Mouse (Mus musculus) forebrain, embryonic 13.5 days (tissue): Measurements from ENCODE around the gene Ifnar1. TPM values are rescaled to one million over a fixed set of nuclear protein-coding genes. Genes with fewer than 3 reads are reported as not detected.

Source experiments
- ATAC-seq: fragments of 200-750 bp; cut with Nextera tagmentation; 2 replicates; pipeline ENCODE4 v1.8.0; 2017
- H3K27ac ChIP-seq: fragments of 300-500 bp; sonication (generic); 2 replicates; pipeline ENCODE4 v1.5.1; 2015; ENCODE audit warnings: inconsistent platforms, mild to moderate bottlenecking, moderate library complexity
- H3K27me3 ChIP-seq: fragments of 300-500 bp; sonication (generic); 2 replicates; pipeline ENCODE4 v1.6.1; 2015; ENCODE audit warnings: mild to moderate bottlenecking, inconsistent platforms
- H3K36me3 ChIP-seq: fragments of 300-500 bp; sonication (generic); 2 replicates; pipeline ENCODE4 v1.6.1; 2015; ENCODE audit warnings: mild to moderate bottlenecking, inconsistent platforms; ENCODE audit not compliant: poor library complexity, severe bottlenecking
- H3K4me1 ChIP-seq: fragments of 300-500 bp; sonication (generic); 2 replicates; pipeline ENCODE4 v1.6.1; 2015; ENCODE audit warnings: inconsistent platforms
- H3K4me2 ChIP-seq: fragments of 300-500 bp; sonication (generic); 2 replicates; pipeline ENCODE4 v1.6.1; 2015; ENCODE audit warnings: inconsistent platforms, mild to moderate bottlenecking, moderate library complexity
- H3K4me3 ChIP-seq: fragments of 300-500 bp; sonication (generic); 2 replicates; pipeline ENCODE4 v1.5.1; 2015; ENCODE audit warnings: mild to moderate bottlenecking, inconsistent platforms
- H3K9ac ChIP-seq: fragments of 300-500 bp; sonication (generic); 2 replicates; pipeline ENCODE4 v1.6.1; 2015; ENCODE audit warnings: mild to moderate bottlenecking, inconsistent platforms
- H3K9me3 ChIP-seq: fragments of 300-500 bp; sonication (generic); replicated peaks from 2 replicates; pipeline ENCODE4 v1.6.1; 2016; ENCODE audit warnings: inconsistent platforms
- WGBS: fragments of 180-500 bp; shearing (Covaris S2); methylation state at CpG from one replicate; pipeline ENCODE4 v1.1.7; 2015; 5-methylcytosine and 5-hydroxymethylcytosine counted together
- polyA plus RNA-seq: library from polyadenylated mRNA; unstranded; fragments of >200 nt; fragmentation: Nextera tagmentation; extraction: Ambion mirVana; gene quantifications from 2 replicates; pipeline ENCODE4 v1.2.1, GENCODE M21; 2015

Ifnar1 gene
- polyA plus RNA-seq, 1 experiment from 2014 or later, result 45.9 TPM

DNA sequence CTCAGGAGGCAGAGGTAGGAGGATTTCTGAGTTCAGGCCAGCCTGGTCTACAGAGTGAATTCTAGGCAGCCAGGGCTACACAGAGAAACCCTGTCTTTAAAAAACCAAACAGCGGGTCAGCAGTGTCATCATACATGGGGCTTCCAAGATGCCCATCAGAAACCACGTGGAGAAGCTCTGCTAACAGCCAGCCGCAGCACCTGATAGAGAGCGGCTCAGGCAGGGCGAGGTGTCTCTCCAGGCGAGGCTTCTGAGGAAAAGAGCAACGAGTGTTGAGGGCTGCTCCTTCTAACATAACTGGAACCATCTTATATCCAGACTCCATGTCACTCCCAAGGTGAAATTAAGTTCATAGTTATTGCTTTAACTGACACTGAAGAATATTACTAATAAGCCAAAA is 36.1 kb upstream of the Ifnar1 start:
- WGBS, result 86% methylated on average over 7 of the region's 7 CpGs
- Histone ChIP-seq H3K27ac (no peak overlapping the region), H3K9ac (no peak overlapping the region), H3K4me2 (no peak overlapping the region), H3K27me3 (no peaks in the 10 kb centered on the region), H3K4me3 (no peak overlapping the region), H3K36me3 (no peaks in the 10 kb centered on the region), H3K9me3 (no peaks in the 10 kb centered on the region), H3K4me1 (no peaks in the 10 kb centered on the region)
- no peak for ATAC-seq

DNA sequence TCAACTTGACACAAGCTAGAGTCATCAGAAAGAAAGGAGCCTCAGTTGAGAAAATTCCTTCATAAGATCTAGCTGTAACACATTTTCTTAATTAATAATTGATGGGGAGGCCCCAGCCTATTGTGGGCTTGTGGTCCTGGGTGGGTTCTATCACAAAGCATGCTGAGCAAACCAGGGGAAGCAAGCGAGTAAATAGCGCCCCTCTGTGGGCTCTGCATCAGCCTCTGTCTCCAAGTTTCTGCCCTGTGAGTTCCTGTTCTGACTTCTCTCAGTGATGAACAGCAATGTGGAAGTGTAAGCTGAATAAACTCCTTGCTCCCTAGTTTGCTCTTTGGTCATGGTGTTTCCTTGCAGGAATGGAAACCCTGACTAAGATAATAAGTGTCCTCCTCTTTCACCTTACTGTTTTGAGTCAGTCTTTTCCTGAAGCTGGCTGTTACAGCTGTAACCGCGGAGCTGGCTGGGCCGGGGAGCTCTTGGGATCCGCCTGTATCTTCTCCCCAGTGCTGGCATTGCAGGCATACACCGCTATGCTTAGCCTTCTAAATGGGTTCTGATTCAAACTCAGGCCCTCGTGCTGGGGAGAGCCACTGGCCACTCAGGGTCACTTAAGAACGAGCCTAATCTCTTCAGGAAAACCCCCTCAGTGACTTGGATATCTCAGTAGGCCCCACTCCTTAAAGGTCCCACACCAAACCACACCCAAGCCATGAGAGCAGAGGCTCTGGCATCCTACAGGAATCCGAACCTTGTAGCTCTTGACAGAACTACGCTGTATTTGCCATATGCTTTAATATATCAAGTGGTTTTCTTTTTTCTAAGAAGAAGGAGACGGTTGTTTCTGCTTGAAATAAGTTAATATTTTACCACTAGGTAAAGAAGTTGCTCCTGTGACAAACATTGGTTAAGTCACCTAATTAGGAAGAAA is 34.6 kb upstream of the Ifnar1 start:
- Histone ChIP-seq H3K36me3 (no peaks in the 10 kb centered on the region), H3K4me2 (no peak overlapping the region), H3K27me3 (no peaks in the 10 kb centered on the region), H3K4me3 (no peak overlapping the region), H3K4me1 (no peaks in the 10 kb centered on the region), H3K9me3 (no peaks in the 10 kb centered on the region), H3K27ac (no peak overlapping the region), H3K9ac (no peak overlapping the region)
- WGBS, result 82% methylated on average over 12 of the region's 12 CpGs
- ATAC-seq, result no peak

DNA sequence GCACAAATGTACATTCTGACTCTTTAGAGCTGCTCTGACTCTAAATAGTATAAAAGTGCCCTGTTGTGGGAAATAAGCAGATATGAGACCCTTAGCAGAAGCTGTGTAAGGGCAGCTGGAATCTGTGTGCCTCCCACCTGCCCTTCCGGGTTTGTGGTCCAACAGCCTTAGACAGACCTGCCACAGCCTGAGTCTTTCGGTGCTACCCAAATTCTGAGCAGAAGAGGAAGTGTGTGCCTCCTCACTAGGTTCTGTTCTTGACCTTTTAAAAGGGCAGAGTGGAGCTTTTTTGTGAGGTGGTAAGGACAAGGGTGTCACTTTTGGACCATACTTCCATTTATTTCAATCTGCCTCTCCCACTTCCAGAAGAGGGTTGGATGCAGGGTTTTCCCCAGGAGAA is 33.1 kb upstream of the Ifnar1 start:
- no peak overlapping the region for H3K27ac ChIP-seq
- H3K9me3 ChIP-seq, result no peaks in the 10 kb centered on the region
- H3K27me3 ChIP-seq, result no peaks in the 10 kb centered on the region
- no peak overlapping the region for H3K9ac ChIP-seq
- 93% methylated on average over 2 of the region's 2 CpGs for whole genome bisulfite sequencing
- H3K36me3 ChIP-seq, result no peaks in the 10 kb centered on the region
- H3K4me3 ChIP-seq, result no peak overlapping the region
- ATAC-seq, result no peak
- no peak overlapping the region for H3K4me2 ChIP-seq
- no peaks in the 10 kb centered on the region for H3K4me1 ChIP-seq

DNA sequence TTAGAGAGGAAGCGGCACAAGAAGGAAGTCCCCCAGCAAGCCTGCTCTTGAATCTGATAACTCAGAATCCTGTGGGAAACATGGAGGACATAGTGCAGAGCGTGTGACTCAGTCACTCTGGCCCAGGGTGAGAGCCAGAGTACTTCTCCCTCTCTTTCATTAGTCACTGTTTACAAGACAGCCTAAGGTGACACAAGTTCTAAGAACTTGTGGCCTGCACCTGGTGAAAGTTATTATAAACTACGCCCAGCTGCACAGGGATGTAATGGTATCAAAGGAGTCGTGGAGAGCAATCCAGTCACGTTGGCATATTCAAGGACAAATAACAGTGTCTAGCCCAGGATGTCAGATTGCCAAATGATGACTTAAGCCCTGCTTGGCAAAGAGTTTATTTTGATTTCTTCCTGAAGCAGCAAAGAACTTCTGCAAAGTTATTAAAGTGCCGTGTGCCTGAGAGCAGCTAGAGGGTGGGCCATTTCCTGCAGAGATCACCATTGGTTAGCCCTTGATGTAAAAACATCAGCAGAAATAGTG is 32.6 kb upstream of the Ifnar1 start:
- Histone ChIP-seq H3K27ac (no peak overlapping the region), H3K4me2 (no peak overlapping the region), H3K27me3 (no peaks in the 10 kb centered on the region), H3K4me1 (no peaks in the 10 kb centered on the region), H3K4me3 (no peak overlapping the region), H3K9ac (no peak overlapping the region), H3K36me3 (no peaks in the 10 kb centered on the region), H3K9me3 (no peaks in the 10 kb centered on the region)
- WGBS, result 77% methylated on average over 6 of the region's 6 CpGs
- no peak for ATAC-seq

DNA sequence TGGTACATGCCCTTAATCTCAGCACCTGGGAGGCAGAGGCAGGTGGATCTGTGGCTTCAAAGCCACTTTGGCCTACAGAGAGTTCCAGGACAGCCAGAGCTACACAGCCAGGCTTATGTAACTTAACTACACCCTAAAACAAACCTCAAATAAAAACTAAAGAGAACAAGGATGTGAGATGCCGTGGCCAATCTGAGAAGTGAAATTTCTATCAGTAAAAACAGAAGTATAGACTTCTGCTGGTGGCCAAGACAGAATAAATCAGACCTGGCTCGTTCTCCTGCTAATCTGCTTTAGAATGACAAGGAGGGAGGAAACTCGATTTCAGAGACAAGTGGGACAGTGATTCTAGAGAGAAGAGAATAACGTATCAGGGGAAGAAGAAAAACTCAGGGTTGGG is 29.2 kb upstream of the Ifnar1 start:
- no peaks in the 10 kb centered on the region for H3K36me3 ChIP-seq
- no peak for ATAC-seq
- no peak overlapping the region for H3K27ac ChIP-seq
- no peak overlapping the region for H3K4me3 ChIP-seq
- H3K9ac ChIP-seq, result no peak overlapping the region
- no peak overlapping the region for H3K4me2 ChIP-seq
- peaks cover 10% of the 10 kb centered on the region for H3K4me1 ChIP-seq
- H3K9me3 ChIP-seq, result no peaks in the 10 kb centered on the region
- H3K27me3 ChIP-seq, result no peaks in the 10 kb centered on the region
- 71% methylated on average over 4 of the region's 4 CpGs for whole genome bisulfite sequencing

DNA sequence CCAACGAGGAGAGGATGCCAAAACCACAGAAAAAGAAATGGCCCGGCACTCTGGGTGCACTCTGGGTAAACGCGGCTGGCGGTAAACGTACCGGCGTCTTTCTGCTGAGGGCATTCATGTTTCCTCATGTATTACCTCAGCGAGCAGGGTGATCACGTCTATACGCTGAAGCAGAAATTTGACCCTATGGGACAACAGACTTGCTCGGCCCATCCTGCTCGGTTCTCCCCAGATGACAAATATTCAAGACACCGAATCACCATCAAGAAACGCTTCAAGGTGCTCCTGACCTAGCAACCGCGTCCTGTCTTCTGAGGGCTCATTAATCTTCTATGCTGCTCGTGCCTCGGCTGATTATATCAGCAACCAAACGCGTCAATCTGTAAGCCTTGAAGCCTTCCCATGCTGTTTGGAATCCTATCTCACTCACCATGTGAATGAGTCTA is 26.7 kb upstream of the Ifnar1 start:
- ATAC-seq, result no peak
- Histone ChIP-seq H3K9me3 (no peaks in the 10 kb centered on the region), H3K36me3 (no peaks in the 10 kb centered on the region), H3K4me3 (no peak overlapping the region), H3K4me2 (no peak overlapping the region), H3K27me3 (no peaks in the 10 kb centered on the region), H3K4me1 (peaks cover 10% of the 10 kb centered on the region), H3K9ac (no peak overlapping the region), H3K27ac (0 out of 2 replicates have a peak overlapping the region, but pooled peaks have one; percentile 22)
- 77% methylated on average over 21 of the region's 21 CpGs for WGBS

DNA sequence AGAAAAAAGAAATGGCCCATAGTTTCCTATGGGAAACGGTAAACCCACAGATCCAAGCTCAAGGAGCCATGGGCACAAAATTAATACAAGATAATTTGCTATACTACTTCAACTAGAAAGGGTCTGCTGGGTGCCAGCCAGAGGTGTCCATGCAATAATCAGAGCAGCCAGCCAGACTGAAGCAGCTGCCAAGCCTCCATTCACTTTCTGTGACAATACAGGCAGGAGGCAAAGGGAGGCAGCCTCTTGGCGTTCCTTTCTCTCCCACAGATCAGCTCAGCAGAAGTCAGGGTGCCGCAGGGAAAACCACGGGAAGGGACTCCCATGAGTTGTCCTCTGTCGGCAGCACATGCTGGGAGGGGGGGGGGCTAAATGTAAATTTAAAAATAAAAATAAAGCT is 26.1 kb upstream of the Ifnar1 start:
- Histone ChIP-seq H3K4me2 (peak overlapping the region; percentile 7), H3K27me3 (no peaks in the 10 kb centered on the region), H3K9ac (no peak overlapping the region), H3K9me3 (no peaks in the 10 kb centered on the region), H3K4me3 (no peak overlapping the region), H3K4me1 (peaks cover 10% of the 10 kb centered on the region), H3K36me3 (no peaks in the 10 kb centered on the region), H3K27ac (peak overlapping the region; percentile 65)
- peak; percentile 82 for ATAC-seq
- 15% methylated on average over 5 of the region's 5 CpGs for WGBS

DNA sequence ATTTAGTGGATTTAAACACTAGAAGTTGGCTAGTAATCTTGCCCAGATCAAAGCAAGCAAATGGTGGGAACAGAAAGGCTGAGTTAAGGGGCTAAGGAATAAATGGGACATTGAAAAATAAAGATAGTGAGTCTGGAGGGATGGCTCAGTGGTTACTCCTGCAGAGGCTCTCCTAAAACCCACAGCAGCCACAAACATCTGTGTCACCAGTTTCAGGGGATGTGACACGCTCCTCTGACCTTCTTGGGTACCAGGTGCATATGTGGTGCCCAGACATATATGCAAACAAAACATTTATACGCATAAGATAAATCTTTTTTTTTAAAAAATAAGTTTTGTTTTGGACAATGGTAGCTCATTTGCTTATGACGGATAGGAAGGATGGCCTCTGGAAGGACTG is 25.6 kb upstream of the Ifnar1 start:
- no peak for ATAC-seq
- WGBS, result 93% methylated on average over 3 of the region's 3 CpGs

DNA sequence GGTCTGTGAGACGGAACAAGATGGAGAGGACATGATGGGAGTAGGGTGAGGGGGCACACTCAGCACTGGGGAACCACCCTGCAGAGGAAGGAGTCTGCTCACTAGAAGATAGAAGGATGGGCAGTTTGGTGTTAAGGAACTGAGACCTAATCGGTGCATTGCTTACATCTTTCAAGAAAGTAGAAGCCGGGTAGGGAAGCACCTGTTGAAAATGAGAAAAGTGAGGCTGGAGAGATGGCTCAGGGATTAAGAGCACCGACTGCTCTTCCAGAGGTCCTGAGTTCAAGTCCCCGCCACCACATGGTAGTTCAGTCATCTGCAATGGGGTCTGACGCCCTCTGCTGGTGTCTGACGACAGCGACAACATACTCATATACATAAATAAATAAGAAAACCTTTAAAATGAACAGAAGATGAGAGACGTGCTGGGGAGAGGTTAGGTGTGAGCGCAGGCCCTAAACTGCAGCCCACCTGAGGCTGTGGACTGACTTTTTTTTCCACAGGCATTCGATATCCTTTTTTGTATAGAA is 25.1 kb upstream of the Ifnar1 start:
- ATAC-seq, result no peak
- 73% methylated on average over 11 of the region's 11 CpGs for WGBS
- Histone ChIP-seq H3K4me2 (no peak overlapping the region), H3K9ac (no peak overlapping the region), H3K36me3 (no peaks in the 10 kb centered on the region), H3K9me3 (no peaks in the 10 kb centered on the region), H3K4me1 (peaks cover 10% of the 10 kb centered on the region), H3K27ac (no peak overlapping the region), H3K4me3 (no peak overlapping the region), H3K27me3 (no peaks in the 10 kb centered on the region)

More for the DNA sequence above, 25.6 kb upstream of the Ifnar1 start:
- H3K27ac ChIP-seq, result peak overlapping the region; percentile 65
- H3K4me2 ChIP-seq, result peak overlapping the region; percentile 7
- H3K9ac ChIP-seq, result no peak overlapping the region
- H3K9me3 ChIP-seq, result no peaks in the 10 kb centered on the region
- H3K27me3 ChIP-seq, result no peaks in the 10 kb centered on the region
- H3K36me3 ChIP-seq, result no peaks in the 10 kb centered on the region
- no peak overlapping the region for H3K4me3 ChIP-seq
- peaks cover 10% of the 10 kb centered on the region for H3K4me1 ChIP-seq

DNA sequence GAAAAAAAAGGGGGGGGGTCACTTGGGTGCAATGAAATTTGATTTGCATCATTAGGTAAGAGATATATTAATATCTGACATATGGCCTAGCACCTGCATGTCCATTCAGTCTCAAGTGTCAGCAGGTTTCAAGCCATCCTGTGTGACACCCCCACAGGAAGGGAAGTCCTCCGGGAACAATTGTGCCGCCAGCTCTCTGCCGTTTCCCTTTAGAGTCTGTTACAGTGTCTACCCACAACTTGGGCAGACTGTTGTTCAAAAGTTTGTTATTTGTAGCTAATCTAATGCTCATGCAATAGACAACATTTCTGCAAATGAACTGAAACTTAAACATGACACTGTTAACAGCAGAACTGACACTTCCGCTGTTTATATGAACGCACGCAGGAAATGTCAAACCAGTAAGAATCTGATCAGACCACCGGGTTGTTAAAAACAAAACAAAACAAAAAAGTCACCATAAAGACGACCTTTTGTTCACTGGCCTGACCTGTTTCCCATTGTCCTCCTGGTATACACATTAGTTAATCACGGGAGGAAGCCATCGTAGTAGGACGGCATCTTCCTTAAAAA is 23.9 kb upstream of the Ifnar1 start:
- WGBS, result 75% methylated on average over 11 of the region's 11 CpGs
- Histone ChIP-seq H3K4me3 (no peak overlapping the region), H3K4me1 (peaks cover 22% of the 10 kb centered on the region), H3K36me3 (no peaks in the 10 kb centered on the region), H3K9me3 (no peaks in the 10 kb centered on the region), H3K27ac (no peak overlapping the region), H3K9ac (no peak overlapping the region), H3K27me3 (no peaks in the 10 kb centered on the region), H3K4me2 (no peak overlapping the region)
- no peak for ATAC-seq

DNA sequence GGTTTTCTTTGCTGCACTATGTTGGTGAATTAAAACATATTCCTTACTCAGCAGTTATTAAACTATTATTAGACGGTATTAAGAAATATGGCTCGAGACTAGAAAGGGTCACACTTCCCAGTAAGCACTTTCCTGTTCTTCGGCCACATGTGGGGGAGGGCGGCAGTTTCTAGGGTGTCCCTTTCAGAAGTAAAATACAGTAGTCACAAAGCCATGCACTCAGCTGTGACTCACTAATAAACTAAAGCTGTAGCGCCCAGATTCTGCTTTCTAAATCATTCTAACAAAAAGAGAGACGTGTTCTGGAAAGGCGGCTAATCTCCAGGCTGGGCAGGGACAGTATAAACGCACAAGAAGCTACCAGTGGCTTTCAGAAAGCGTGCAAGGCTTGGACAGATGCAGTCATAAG is 23.3 kb upstream of the Ifnar1 start:
- 67% methylated on average over 9 of the region's 9 CpGs for WGBS

DNA sequence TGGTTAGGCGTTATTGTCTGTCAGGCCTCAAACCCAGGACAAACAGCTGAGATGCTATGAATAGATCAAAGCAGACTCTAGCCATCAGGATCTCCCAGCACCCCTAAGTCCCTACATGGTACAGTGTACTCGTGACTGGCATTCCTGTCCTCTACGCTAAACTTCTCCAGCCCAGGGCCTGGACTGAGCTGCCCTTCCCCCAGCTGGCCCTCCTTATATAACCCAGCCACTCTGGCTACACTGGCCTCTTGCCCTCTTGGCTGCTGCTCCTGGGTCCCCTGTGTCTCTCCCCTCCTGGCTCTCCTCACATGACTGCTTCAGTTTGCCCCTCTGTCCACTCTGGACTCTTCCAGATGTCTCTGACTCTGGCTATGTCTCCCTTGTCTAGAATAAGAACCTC is 22.4 kb upstream of the Ifnar1 start:
- no peak for ATAC-seq
- Histone ChIP-seq H3K9ac (no peak overlapping the region), H3K27ac (no peak overlapping the region), H3K4me1 (peaks cover 29% of the 10 kb centered on the region), H3K4me2 (no peak overlapping the region), H3K4me3 (no peak overlapping the region), H3K27me3 (no peaks in the 10 kb centered on the region), H3K9me3 (no peaks in the 10 kb centered on the region), H3K36me3 (no peaks in the 10 kb centered on the region)
- 83% methylated on average over 3 of the region's 3 CpGs for WGBS

More for the DNA sequence above, 23.3 kb upstream of the Ifnar1 start:
- Histone ChIP-seq H3K27me3 (no peaks in the 10 kb centered on the region), H3K36me3 (no peaks in the 10 kb centered on the region), H3K4me2 (no peak overlapping the region), H3K9me3 (no peaks in the 10 kb centered on the region), H3K4me1 (peaks cover 28% of the 10 kb centered on the region), H3K9ac (no peak overlapping the region), H3K4me3 (no peak overlapping the region), H3K27ac (no peak overlapping the region)
- no peak for ATAC-seq
